20 mouse cellular contexts compared by ENCODE assay signal in genomic region chr8:57111403-57111771, GRCm38 (mm10).
A peak's percentile ranks its signal among the peaks of the same experiment; 100 is the strongest.
DNase-seq lines count a peak whose midpoint lies in the region; ATAC-seq and TF ChIP-seq lines count a peak whose summit lies in the region.
"Had no signal": no experiment of that assay in that cellular context is flagged by ENCODE, and none has a peak within 500 bp of the region (broad histone marks: within the 10 kb centered on the region; RNA-seq: fewer than 3 reads in every experiment).

No protein-coding gene starts in this region.

- no peak overlapping the region for H3K4me3 ChIP-seq in heart, embryonic 13.5 days
- no peak overlapping the region for H3K4me3 ChIP-seq in kidney, postnatal 0 days (replicated peaks; ENCODE audit: low read depth, low read length)
- no peak overlapping the region for H3K4me3 ChIP-seq in lung, postnatal 0 days (ENCODE audit: low read depth, low read length)
- H3K4me3 ChIP-seq: embryonic facial prominence, embryonic 13.5 days; forebrain, embryonic 12.5 days; hindbrain, embryonic 10.5 days; intestine, embryonic 15.5 days had no signal

- no peak for TF ChIP-seq EP300 in lung, postnatal 0 days (IDR thresholded peaks at IDR 0.05)

- no peaks in the 10 kb centered on the region for H3K27me3 ChIP-seq in heart, embryonic 13.5 days (replicated peaks)
- no peaks in the 10 kb centered on the region for H3K27me3 ChIP-seq in kidney, postnatal 0 days (ENCODE audit: insufficient read depth, low read length)
- H3K27me3 ChIP-seq in lung, postnatal 0 days (replicated peaks; ENCODE audit: insufficient read depth, low read length): no peaks in the 10 kb centered on the region
- H3K27me3 ChIP-seq: embryonic facial prominence, embryonic 13.5 days; forebrain, embryonic 12.5 days; intestine, embryonic 15.5 days had no signal

- no peak overlapping the region for H3K9ac ChIP-seq in heart, embryonic 13.5 days
- H3K9ac ChIP-seq in kidney, postnatal 0 days (ENCODE audit: low read depth, low read length): no peak overlapping the region
- H3K9ac ChIP-seq in lung, postnatal 0 days (replicated peaks; ENCODE audit: low read depth): no peak overlapping the region
- H3K9ac ChIP-seq: embryonic facial prominence, embryonic 13.5 days; forebrain, embryonic 12.5 days; hindbrain, embryonic 14.5 days; intestine, embryonic 15.5 days had no signal

- peak overlapping the region; percentile 68 for H3K27ac ChIP-seq in heart, embryonic 13.5 days (replicated peaks)
- H3K27ac ChIP-seq in kidney, postnatal 0 days: no peak overlapping the region
- no peak overlapping the region for H3K27ac ChIP-seq in lung, postnatal 0 days (ENCODE audit: low read length)
- H3K27ac ChIP-seq: embryonic facial prominence, embryonic 13.5 days; forebrain, embryonic 12.5 days; hindbrain, embryonic 10.5 days; hindbrain, embryonic 14.5 days; intestine, embryonic 15.5 days had no signal

- H3K36me3 ChIP-seq in heart, embryonic 13.5 days: no peaks in the 10 kb centered on the region
- no peaks in the 10 kb centered on the region for H3K36me3 ChIP-seq in kidney, postnatal 0 days (ENCODE audit: insufficient read depth, low read length)
- H3K36me3 ChIP-seq in lung, postnatal 0 days (ENCODE audit: insufficient read depth, low read length): no peaks in the 10 kb centered on the region
- H3K36me3 ChIP-seq: embryonic facial prominence, embryonic 13.5 days; forebrain, embryonic 12.5 days; hindbrain, embryonic 10.5 days; intestine, embryonic 15.5 days had no signal

- H3K4me2 ChIP-seq in heart, embryonic 13.5 days: no peak overlapping the region
- H3K4me2 ChIP-seq in kidney, postnatal 0 days (ENCODE audit: low read length): no peak overlapping the region
- no peak overlapping the region for H3K4me2 ChIP-seq in lung, postnatal 0 days (replicated peaks; ENCODE audit: low read depth, low read length)
- H3K4me2 ChIP-seq: embryonic facial prominence, embryonic 13.5 days; forebrain, embryonic 12.5 days; hindbrain, embryonic 14.5 days; intestine, embryonic 15.5 days had no signal

- no peak for TF ChIP-seq CTCF in kidney, postnatal 0 days (IDR thresholded peaks at IDR 0.05; ENCODE audit: low read depth)
- TF ChIP-seq CTCF in lung, postnatal 0 days (IDR thresholded peaks at IDR 0.05): no peak

- H3K9me3 ChIP-seq in heart, embryonic 13.5 days: peaks cover 8% of the 10 kb centered on the region
- no peaks in the 10 kb centered on the region for H3K9me3 ChIP-seq in kidney, postnatal 0 days (replicated peaks; ENCODE audit: low read length)
- no peaks in the 10 kb centered on the region for H3K9me3 ChIP-seq in lung, postnatal 0 days (ENCODE audit: low read length)
- H3K9me3 ChIP-seq: forebrain, embryonic 12.5 days; intestine, embryonic 15.5 days had no signal

- no peak for ATAC-seq in heart, embryonic 13.5 days (ENCODE audit: extremely low read depth, insufficient number of reproducible peaks, low FRiP score, low TSS enrichment)
- no peak for ATAC-seq in kidney, postnatal 0 days (replicated peaks; ENCODE audit: low FRiP score, low read depth)
- no peak for ATAC-seq in lung, postnatal 0 days
- no peak for ATAC-seq in megakaryocyte progenitor cell, adult 5-6 weeks (replicated peaks; ENCODE audit: poor library complexity)
- ATAC-seq: forebrain, embryonic 16.5 days had no signal

- WGBS in heart, embryonic 13.5 days: 54% methylated on average over 2 of the region's 2 CpGs
- 56% methylated on average over 2 of the region's 2 CpGs for WGBS in kidney, postnatal 0 days
- WGBS in lung, postnatal 0 days: 28% methylated on average over 2 of the region's 2 CpGs

- DNase-seq in heart, postnatal 10 days: no peak
- DNase-seq in kidney, postnatal 0 days (ENCODE audit: low spot score): peak; percentile 8
- DNase-seq in kidney, adult 8-10 months: no peak
- peak; percentile 8 for DNase-seq in lung, postnatal 0 days (ENCODE audit: low spot score)
- no peak for DNase-seq in lung, postnatal 10 days
- DNase-seq: adrenal gland, adult 2 months; adrenal gland, postnatal 25 days; cerebellum, adult 18-20 months; cerebellum, adult 9-11 months; cerebellum, postnatal 36 days; gastrocnemius, postnatal 10 days; heart, adult 18-20 months had no signal

- intact Hi-C loops in heart, postnatal 10 days (cut with DNase I): no loop called here

- H3K4me1 ChIP-seq in heart, embryonic 13.5 days: peaks cover 10% of the 10 kb centered on the region
- H3K4me1 ChIP-seq in kidney, postnatal 0 days (replicated peaks; ENCODE audit: insufficient read depth, low read length): no peaks in the 10 kb centered on the region
- no peaks in the 10 kb centered on the region for H3K4me1 ChIP-seq in lung, postnatal 0 days (ENCODE audit: insufficient read depth, low read depth, low read length)
- H3K4me1 ChIP-seq: embryonic facial prominence, embryonic 13.5 days; forebrain, embryonic 12.5 days; hindbrain, embryonic 10.5 days; intestine, embryonic 15.5 days had no signal

Comparison
In these comparisons a context has a peak if more than half of its experiments do, and no peak if none do; other contexts are left out.
1. DNase-seq: peak in kidney, postnatal 0 days (single experiment) and lung, postnatal 0 days (single experiment); none in heart, postnatal 10 days (0 of 2), kidney, adult 8-10 months (0 of 2) and lung, postnatal 10 days (single experiment).